In genomic region chr7:5016057-5016456, GRCm38 (mm10) we compare ENCODE assay signal across 1 mouse cellular context.
TF ChIP-seq lines count a peak whose summit lies in the region.

No protein-coding gene starts in this region.

TF ChIP-seq in CH12.LX, 34 proteins besides CTCF, POLR2A, EP300 and RAD21:
- TF ChIP-seq MYC (IDR thresholded peaks at IDR 0.05; ENCODE audit: low read depth, low read length) (no peak), KAT2A (IDR thresholded peaks at IDR 0.05; ENCODE audit: insufficient replicate concordance, low read length) (no peak), MAX (IDR thresholded peaks at IDR 0.05; ENCODE audit: low read length) (no peak), TBP (conservative IDR thresholded peaks at IDR 0.05; ENCODE audit: low read depth, low read length) (no peak), JUND (conservative IDR thresholded peaks at IDR 0.05; ENCODE audit: low read depth, low read length) (no peak), SIN3A (IDR thresholded peaks at IDR 0.05; ENCODE audit: low read length) (no peak)
